Mouse (Mus musculus): Measurements from ENCODE around the gene Bfsp2.

DNA sequence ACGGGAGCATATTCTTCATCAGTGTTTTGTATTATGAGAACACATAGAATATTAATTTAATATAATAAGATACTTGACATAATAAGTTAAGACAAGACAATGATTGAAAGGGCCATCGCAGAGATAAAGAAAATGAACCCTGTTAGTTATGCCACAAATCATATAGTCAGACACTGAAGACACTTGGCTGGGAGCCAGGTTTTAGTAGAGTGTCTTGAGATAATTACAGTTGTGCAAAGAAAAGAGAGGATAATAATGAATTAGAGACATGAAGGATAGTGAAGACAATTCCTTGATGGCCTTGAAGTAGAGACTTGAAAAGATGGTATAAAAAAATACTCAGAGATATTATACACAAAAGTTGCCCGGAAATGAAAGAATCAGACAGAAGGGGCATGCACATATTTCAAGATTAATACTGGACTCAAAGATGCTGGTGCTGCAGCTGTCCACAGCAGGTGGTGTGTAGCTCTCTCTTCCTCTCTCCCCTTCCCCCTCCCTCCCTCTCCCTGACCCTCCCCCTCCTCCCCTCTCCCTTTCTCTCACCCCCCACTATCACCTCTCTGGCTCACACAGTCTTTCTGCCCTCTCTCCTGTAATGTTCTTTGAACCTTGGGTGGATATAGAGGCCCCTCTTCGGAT is 72.0 kb downstream of the Bfsp2 start:
- TF ChIP-seq CTCF (IDR thresholded peaks at IDR 0.05; ENCODE audit: borderline replicate concordance, control insufficient read depth, extremely low read depth, insufficient read depth, low read length, poor library complexity) = no peak
- TF ChIP-seq POLR2A (IDR thresholded peaks at IDR 0.05; ENCODE audit: control insufficient read depth, extremely low read depth, insufficient read depth, low read length, poor library complexity) = no peak
